Mouse (Mus musculus): ENCODE measurements around the gene Fanca. TPM values are rescaled to one million over a fixed set of nuclear protein-coding genes. Genes with fewer than 3 reads are reported as not detected.
"Not testable (repeated sequence)": the region's sequence is repeated elsewhere in the genome, so short reads cannot be mapped to it uniquely, and the experiment has no call there.

Fanca gene
- polyA plus RNA-seq, 1 experiment from 2014 or later = 33.6 TPM

DNA sequence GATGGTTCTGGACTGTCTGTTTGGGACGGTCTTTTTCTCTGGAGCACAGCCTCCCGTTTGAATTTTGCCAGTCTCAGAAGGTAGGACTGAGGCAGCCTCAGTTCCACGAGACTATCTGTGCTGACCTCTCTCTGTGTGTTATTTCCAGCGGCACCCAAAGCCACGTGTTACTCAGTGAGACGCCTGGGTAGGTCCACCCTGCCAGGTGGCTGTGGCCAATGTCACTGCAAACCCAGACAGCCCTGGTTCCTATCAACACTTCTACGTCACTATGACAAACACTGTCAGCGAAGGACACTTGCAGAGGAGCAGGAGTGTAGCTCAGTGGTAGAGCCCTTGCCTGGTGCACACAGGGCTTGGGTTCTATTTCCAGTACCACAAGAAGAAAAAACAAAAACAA is 26.7 kb downstream of the Fanca start:
- Histone ChIP-seq H3K9ac (replicated peaks; ENCODE audit: low read depth, low read length) (no peak overlapping the region), H3K4me1 (ENCODE audit: control insufficient read depth, insufficient read depth, low read length) (no peaks in the 10 kb centered on the region), H3K36me3 (ENCODE audit: control insufficient read depth, insufficient read depth, low read length) (peaks cover 19% of the 10 kb centered on the region), H3K4me3 (ENCODE audit: low read depth, low read length) (no peak overlapping the region), H3K27ac (ENCODE audit: low read length) (no peak overlapping the region), H3K27me3 (ENCODE audit: control insufficient read depth, insufficient read depth, low read length) (no peaks in the 10 kb centered on the region), H3K9me3 (ENCODE audit: control insufficient read depth, low read depth, low read length) (no peaks in the 10 kb centered on the region), H3K4me2 (replicated peaks; ENCODE audit: low read depth, low read length) (no peak overlapping the region)
- WGBS = 87% methylated on average over 8 of the region's 8 CpGs
- ATAC-seq (ENCODE audit: insufficient number of reproducible peaks, insufficient read depth, low FRiP score, low read depth) = no peak

- Histone ChIP-seq H3K9ac (replicated peaks; ENCODE audit: low read depth, low read length) (no peak overlapping the region), H3K27ac (ENCODE audit: low read length) (no peak overlapping the region), H3K27me3 (ENCODE audit: control insufficient read depth, insufficient read depth, low read length) (no peaks in the 10 kb centered on the region), H3K4me2 (replicated peaks; ENCODE audit: low read depth, low read length) (no peak overlapping the region), H3K4me3 (ENCODE audit: low read depth, low read length) (no peak overlapping the region), H3K36me3 (ENCODE audit: control insufficient read depth, insufficient read depth, low read length) (peaks cover 19% of the 10 kb centered on the region), H3K4me1 (ENCODE audit: control insufficient read depth, insufficient read depth, low read length) (no peaks in the 10 kb centered on the region), H3K9me3 (ENCODE audit: control insufficient read depth, low read depth, low read length) (no peaks in the 10 kb centered on the region)
- ATAC-seq (ENCODE audit: insufficient number of reproducible peaks, insufficient read depth, low FRiP score, low read depth) = no peak
- 94% methylated on average over 8 of the region's 8 CpGs for WGBS
Observed at GRCm38 (mm10) chr8:123290679-123291078, 27.7 kb downstream of the Fanca start.

DNA sequence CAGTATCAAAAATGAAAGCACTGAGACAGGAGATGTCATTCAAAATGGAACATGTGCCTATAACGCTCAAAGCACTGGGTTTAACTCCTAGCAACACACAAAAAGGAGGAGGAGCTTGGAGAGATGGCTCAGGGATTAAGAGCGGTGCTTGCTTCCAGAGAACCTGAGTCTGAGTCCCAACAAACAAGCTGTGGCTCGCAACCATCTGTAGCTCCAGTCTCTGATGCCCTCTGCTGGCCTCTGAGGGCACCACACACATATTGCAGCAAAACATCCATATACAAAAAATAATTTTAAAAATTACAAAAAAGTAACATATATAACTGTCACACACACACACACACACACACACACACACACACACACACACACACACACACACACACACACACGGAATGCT is 28.2 kb downstream of the Fanca start:
- 70% methylated on average over 4 of the region's 4 CpGs for WGBS
- H3K4me2 ChIP-seq (replicated peaks; ENCODE audit: low read depth, low read length) = no peak overlapping the region
- H3K36me3 ChIP-seq (ENCODE audit: control insufficient read depth, insufficient read depth, low read length) = peaks cover 19% of the 10 kb centered on the region
- no peak for ATAC-seq (ENCODE audit: insufficient number of reproducible peaks, insufficient read depth, low FRiP score, low read depth)
- H3K4me3 ChIP-seq (ENCODE audit: low read depth, low read length) = no peak overlapping the region
- no peaks in the 10 kb centered on the region for H3K27me3 ChIP-seq (ENCODE audit: control insufficient read depth, insufficient read depth, low read length)
- H3K4me1 ChIP-seq (ENCODE audit: control insufficient read depth, insufficient read depth, low read length) = no peaks in the 10 kb centered on the region
- no peak overlapping the region for H3K9ac ChIP-seq (replicated peaks; ENCODE audit: low read depth, low read length)
- H3K9me3 ChIP-seq (ENCODE audit: control insufficient read depth, low read depth, low read length) = no peaks in the 10 kb centered on the region
- no peak overlapping the region for H3K27ac ChIP-seq (ENCODE audit: low read length)

DNA sequence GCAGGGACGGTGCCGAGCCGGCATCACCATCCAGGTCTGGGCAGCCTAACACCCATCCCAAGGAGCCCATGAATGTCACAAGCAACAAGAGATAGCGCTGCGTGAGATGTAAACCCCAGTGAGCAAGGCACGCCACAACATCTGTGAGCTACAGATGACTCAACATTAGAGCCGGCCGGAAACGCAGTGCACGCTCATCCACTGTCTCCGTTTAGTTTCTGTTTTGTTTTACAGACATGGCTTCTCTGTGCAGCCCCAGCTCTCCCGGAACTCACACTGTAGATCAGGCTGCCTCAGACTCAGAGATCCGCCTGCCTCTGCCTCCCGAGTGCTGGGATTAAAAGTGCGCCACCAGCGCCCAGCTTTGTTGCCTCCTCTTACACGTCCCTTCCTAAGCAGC is 31.0 kb downstream of the Fanca start:
- Histone ChIP-seq H3K4me3 (ENCODE audit: low read depth, low read length) (no peak overlapping the region), H3K27ac (ENCODE audit: low read length) (no peak overlapping the region), H3K27me3 (ENCODE audit: control insufficient read depth, insufficient read depth, low read length) (no peaks in the 10 kb centered on the region), H3K9ac (replicated peaks; ENCODE audit: low read depth, low read length) (no peak overlapping the region), H3K9me3 (ENCODE audit: control insufficient read depth, low read depth, low read length) (no peaks in the 10 kb centered on the region), H3K36me3 (ENCODE audit: control insufficient read depth, insufficient read depth, low read length) (peaks cover 15% of the 10 kb centered on the region), H3K4me2 (replicated peaks; ENCODE audit: low read depth, low read length) (no peak overlapping the region), H3K4me1 (ENCODE audit: control insufficient read depth, insufficient read depth, low read length) (no peaks in the 10 kb centered on the region)
- ATAC-seq (ENCODE audit: insufficient number of reproducible peaks, insufficient read depth, low FRiP score, low read depth) = no peak
- 95% methylated on average over 17 of the region's 17 CpGs for WGBS

GRCm38 (mm10) chr8:123284493-123284892 is 33.9 kb downstream of the Fanca start:
- H3K4me2 ChIP-seq (replicated peaks; ENCODE audit: low read depth, low read length) = no peak overlapping the region
- no peak for ATAC-seq (ENCODE audit: insufficient number of reproducible peaks, insufficient read depth, low FRiP score, low read depth)
- H3K36me3 ChIP-seq (ENCODE audit: control insufficient read depth, insufficient read depth, low read length) = peaks cover 24% of the 10 kb centered on the region
- no peak overlapping the region for H3K9ac ChIP-seq (replicated peaks; ENCODE audit: low read depth, low read length)
- no peaks in the 10 kb centered on the region for H3K9me3 ChIP-seq (ENCODE audit: control insufficient read depth, low read depth, low read length)
- no peak overlapping the region for H3K27ac ChIP-seq (ENCODE audit: low read length)
- H3K4me3 ChIP-seq (ENCODE audit: low read depth, low read length) = no peak overlapping the region
- no peaks in the 10 kb centered on the region for H3K27me3 ChIP-seq (ENCODE audit: control insufficient read depth, insufficient read depth, low read length)
- no peaks in the 10 kb centered on the region for H3K4me1 ChIP-seq (ENCODE audit: control insufficient read depth, insufficient read depth, low read length)
- WGBS = 89% methylated on average over 5 of the region's 5 CpGs

DNA sequence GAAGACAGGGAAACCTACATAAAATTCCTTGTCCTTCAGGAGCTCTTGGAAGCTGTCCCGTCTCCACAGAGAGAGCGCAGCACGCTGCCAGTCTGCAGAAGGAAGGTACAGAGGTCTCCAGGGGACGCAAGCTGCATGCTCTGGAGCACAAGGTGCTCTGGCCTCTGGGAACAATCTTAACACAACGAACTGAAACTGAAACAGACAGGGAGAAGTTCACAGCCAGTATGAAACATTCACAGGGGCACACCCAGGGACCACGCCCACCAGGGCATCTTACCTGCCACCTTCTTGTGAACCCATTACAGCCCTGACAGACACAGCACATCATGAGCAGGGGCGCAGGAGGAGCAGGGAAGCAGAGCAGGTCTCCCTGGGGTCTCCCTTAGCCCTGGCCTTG is 34.4 kb downstream of the Fanca start:
- Histone ChIP-seq H3K4me1 (ENCODE audit: control insufficient read depth, insufficient read depth, low read length) (no peaks in the 10 kb centered on the region), H3K4me3 (ENCODE audit: low read depth, low read length) (no peak overlapping the region), H3K27me3 (ENCODE audit: control insufficient read depth, insufficient read depth, low read length) (no peaks in the 10 kb centered on the region), H3K9me3 (ENCODE audit: control insufficient read depth, low read depth, low read length) (no peaks in the 10 kb centered on the region), H3K27ac (ENCODE audit: low read length) (no peak overlapping the region), H3K4me2 (replicated peaks; ENCODE audit: low read depth, low read length) (no peak overlapping the region), H3K36me3 (ENCODE audit: control insufficient read depth, insufficient read depth, low read length) (peaks cover 20% of the 10 kb centered on the region), H3K9ac (replicated peaks; ENCODE audit: low read depth, low read length) (no peak overlapping the region)
- WGBS = 87% methylated on average over 7 of the region's 7 CpGs
- ATAC-seq (ENCODE audit: insufficient number of reproducible peaks, insufficient read depth, low FRiP score, low read depth) = no peak

- H3K4me3 ChIP-seq (ENCODE audit: low read depth, low read length); H3K4me2 ChIP-seq (replicated peaks; ENCODE audit: low read depth, low read length); H3K4me1 ChIP-seq (ENCODE audit: control insufficient read depth, insufficient read depth, low read length); H3K27me3 ChIP-seq (ENCODE audit: control insufficient read depth, insufficient read depth, low read length); H3K27ac ChIP-seq (ENCODE audit: low read length); H3K9ac ChIP-seq (replicated peaks; ENCODE audit: low read depth, low read length); H3K9me3 ChIP-seq (ENCODE audit: control insufficient read depth, low read depth, low read length); ATAC-seq (ENCODE audit: insufficient number of reproducible peaks, insufficient read depth, low FRiP score, low read depth): not testable (repeated sequence)
- H3K36me3 ChIP-seq (ENCODE audit: control insufficient read depth, insufficient read depth, low read length) = peaks cover 13% of the 10 kb centered on the region; the same call in 1 of the 2 replicates
- WGBS = 92% methylated on average over 5 of the region's 6 CpGs
Observed at GRCm38 (mm10) chr8:123282994-123283393, 35.4 kb downstream of the Fanca start.

DNA sequence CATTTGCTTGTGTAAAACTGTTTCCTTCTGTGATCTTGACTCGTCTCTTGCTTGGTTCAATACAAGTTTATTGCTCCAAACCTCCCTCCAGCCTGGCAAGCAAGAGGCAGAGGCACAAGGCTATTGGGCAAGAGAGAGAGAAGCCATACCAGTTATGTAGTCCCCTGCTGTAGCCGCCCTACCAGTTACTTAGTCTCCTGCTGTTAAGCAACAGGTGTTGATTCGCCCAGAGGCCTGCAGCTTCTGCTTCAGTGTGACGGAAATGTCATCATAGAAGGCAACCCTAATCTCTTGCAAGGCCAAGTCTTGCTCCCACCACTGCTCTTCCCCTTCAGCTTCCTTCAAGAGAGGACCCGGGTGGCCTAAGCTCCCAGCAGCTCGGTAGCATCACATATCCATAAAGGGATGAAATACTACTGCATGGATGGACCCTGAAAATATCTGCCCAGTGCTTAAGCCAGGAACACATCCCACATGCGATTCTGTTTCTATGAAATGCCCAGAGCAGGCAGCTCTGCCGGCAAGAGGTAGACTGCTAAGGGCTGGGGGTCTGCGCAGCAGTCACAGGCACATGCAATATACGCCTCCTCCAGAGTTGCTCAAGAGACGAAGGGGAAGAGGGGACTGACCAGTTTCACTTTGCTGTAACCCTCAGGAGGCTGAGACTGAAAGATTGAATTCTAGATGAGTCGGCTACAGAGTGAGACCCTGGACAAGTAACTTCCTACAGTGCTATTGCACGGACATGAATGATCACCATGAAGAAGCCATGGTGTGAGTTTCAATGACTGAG is 37.9 kb downstream of the Fanca start:
- no peak for ATAC-seq (ENCODE audit: insufficient number of reproducible peaks, insufficient read depth, low FRiP score, low read depth)
- Histone ChIP-seq H3K9me3 (ENCODE audit: control insufficient read depth, low read depth, low read length) (no peaks in the 10 kb centered on the region), H3K9ac (replicated peaks; ENCODE audit: low read depth, low read length) (no peak overlapping the region), H3K4me2 (replicated peaks; ENCODE audit: low read depth, low read length) (no peak overlapping the region), H3K27ac (ENCODE audit: low read length) (no peak overlapping the region), H3K36me3 (ENCODE audit: control insufficient read depth, insufficient read depth, low read length) (0 out of 2 replicates have a peak, but pooled peaks cover 9% of the 10 kb centered on the region), H3K4me3 (ENCODE audit: low read depth, low read length) (no peak overlapping the region), H3K27me3 (ENCODE audit: control insufficient read depth, insufficient read depth, low read length) (no peaks in the 10 kb centered on the region), H3K4me1 (ENCODE audit: control insufficient read depth, insufficient read depth, low read length) (no peaks in the 10 kb centered on the region)
- 83% methylated on average over 13 of the region's 13 CpGs for WGBS

GRCm38 (mm10) chr8:123279828-123280227 is 38.5 kb downstream of the Fanca start:
- Histone ChIP-seq H3K27me3 (ENCODE audit: control insufficient read depth, insufficient read depth, low read length) (no peaks in the 10 kb centered on the region), H3K4me1 (ENCODE audit: control insufficient read depth, insufficient read depth, low read length) (no peaks in the 10 kb centered on the region), H3K4me3 (ENCODE audit: low read depth, low read length) (no peak overlapping the region), H3K9me3 (ENCODE audit: control insufficient read depth, low read depth, low read length) (no peaks in the 10 kb centered on the region), H3K27ac (ENCODE audit: low read length) (no peak overlapping the region), H3K9ac (replicated peaks; ENCODE audit: low read depth, low read length) (no peak overlapping the region), H3K4me2 (replicated peaks; ENCODE audit: low read depth, low read length) (no peak overlapping the region), H3K36me3 (ENCODE audit: control insufficient read depth, insufficient read depth, low read length) (0 out of 2 replicates have a peak, but pooled peaks cover 9% of the 10 kb centered on the region)
- 94% methylated on average over 4 of the region's 4 CpGs for WGBS
- ATAC-seq (ENCODE audit: insufficient number of reproducible peaks, insufficient read depth, low FRiP score, low read depth) = no peak

All from stomach, embryonic 14.5 days (tissue).